Mouse (Mus musculus) embryonic fibroblast, embryonic 13.5 days (primary cell): Measurements from ENCODE around the gene Dennd6b. TPM values are rescaled to one million over a fixed set of nuclear protein-coding genes. Genes with fewer than 3 reads are reported as not detected.

ENCODE experiments used
- H3K27ac ChIP-seq: 2 replicates; pipeline ENCODE4 v1.5.1; 2012; ENCODE audit warnings: low read length, control low read depth, inconsistent platforms; ENCODE audit not compliant: insufficient read depth
- H3K4me1 ChIP-seq: 2 replicates; pipeline ENCODE4 v1.6.1; 2011; ENCODE audit warnings: low read length; ENCODE audit not compliant: control insufficient read depth, insufficient read depth
- H3K4me3 ChIP-seq: 2 replicates; pipeline ENCODE4 v1.5.1; 2011; ENCODE audit warnings: mild to moderate bottlenecking, control low read depth, low read length; ENCODE audit not compliant: insufficient read depth
- CTCF ChIP-seq: IDR thresholded peaks from 2 replicates; pipeline ENCODE4 v1.5.1; 2011; ENCODE audit warnings: mild to moderate bottlenecking, control low read depth, low read length, moderate library complexity, borderline replicate concordance; ENCODE audit not compliant: insufficient read depth
- POLR2A ChIP-seq: IDR thresholded peaks from 2 replicates; pipeline ENCODE4 v1.6.1; 2011; ENCODE audit warnings: low read depth, mild to moderate bottlenecking, control low read depth, low read length, moderate library complexity
- polyA plus RNA-seq: library from polyadenylated mRNA; stranded (reverse); fragments of >200 nt; gene quantifications from 2 replicates; pipeline ENCODE4 v1.2.4, GENCODE M21; 2011; ENCODE audit warnings: low read depth; ENCODE audit not compliant: missing spikeins, insufficient read length

Dennd6b gene
- polyA plus RNA-seq, 1 experiment, result 3.1 TPM

DNA sequence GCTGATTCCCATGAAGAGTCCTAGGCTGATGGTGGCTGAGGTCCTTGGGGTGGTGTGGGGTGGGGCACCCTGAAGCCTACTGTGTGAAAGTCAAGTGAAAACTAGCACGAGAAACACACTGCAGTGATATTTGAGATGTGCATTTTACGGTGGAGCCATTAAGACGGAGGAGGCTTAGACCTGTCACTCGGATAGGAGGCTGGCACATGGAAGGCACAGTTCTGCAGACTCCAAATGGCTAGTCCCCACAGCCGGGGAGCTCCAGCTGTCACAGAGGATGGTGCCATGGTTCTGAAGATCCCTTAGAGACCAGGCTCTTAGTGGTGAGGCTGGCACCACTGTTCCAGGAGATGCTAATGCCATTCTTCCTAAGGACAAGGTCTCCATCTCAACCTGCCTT is 13.5 kb downstream of the Dennd6b start:
- Histone ChIP-seq H3K27ac (no peak overlapping the region), H3K4me3 (no peak overlapping the region), H3K4me1 (peaks cover 5% of the 10 kb centered on the region)
- TF ChIP-seq POLR2A (no peak), CTCF (no peak)

DNA sequence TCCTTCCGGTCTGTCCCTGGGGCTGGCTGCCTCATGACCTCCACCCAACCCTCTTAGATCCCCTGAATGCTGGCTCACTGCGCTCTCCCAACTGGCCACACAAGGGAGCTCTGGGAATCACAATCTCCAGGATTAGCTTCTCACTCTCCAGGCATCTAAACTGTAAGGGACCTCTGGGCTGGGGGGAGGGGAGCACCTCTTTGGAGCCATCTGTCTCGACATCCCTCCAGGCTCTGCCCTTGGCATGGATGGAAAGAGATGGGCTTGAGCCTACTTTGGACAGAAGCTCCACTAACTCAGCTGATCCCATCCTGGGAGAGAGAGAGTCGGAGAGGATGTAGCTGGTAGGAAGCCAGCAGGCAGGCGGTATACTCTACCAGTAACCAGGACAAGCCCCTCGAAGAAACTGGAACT is 14.0 kb downstream of the Dennd6b start:
- no peak overlapping the region for H3K4me3 ChIP-seq
- no peak overlapping the region for H3K27ac ChIP-seq
- TF ChIP-seq CTCF (no peak), POLR2A (no peak)
- H3K4me1 ChIP-seq, result peaks cover 8% of the 10 kb centered on the region

GRCm38 (mm10) chr15:89181561-89182270 is 14.6 kb downstream of the Dennd6b start:
- no peak for TF ChIP-seq POLR2A
- no peak for TF ChIP-seq CTCF
- Histone ChIP-seq H3K4me1 (peaks cover 10% of the 10 kb centered on the region), H3K4me3 (no peak overlapping the region), H3K27ac (peak overlapping the region; percentile 92)

DNA sequence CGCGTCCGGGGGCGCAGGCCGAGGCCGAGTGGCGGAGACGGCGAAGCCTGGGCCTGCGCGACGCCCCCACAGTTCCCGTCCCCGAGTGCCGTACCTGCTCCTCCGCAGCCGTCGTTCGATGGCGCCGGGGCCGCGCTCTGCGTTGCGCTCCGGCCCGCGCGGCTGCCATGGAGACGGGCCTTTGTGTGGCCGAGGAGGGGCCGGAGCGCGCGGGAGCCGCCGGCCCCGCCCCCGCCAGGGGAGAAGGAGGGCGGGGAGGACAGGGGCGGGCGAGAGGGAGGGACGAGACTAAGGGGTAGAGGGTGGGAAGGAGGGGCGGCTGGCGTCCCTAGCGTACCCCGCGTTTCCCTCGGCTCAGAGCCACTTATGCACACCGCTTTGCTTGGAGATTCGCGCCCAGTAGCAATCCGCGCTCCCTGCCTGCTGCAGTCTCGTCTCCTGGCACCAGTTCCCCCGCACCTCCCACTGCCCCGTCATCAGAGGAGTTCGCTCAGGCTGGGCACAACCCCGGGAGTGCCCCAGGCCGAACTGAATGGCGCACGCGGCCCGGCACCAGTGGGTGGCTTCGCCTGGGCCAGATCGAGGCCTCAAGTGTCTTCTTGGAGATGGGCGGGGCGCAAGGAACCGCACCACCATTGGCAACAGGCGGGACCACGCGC is 15.6 kb downstream of the Dennd6b start, which contains the start of gene Plxnb2:
TSS of gene Plxnb2 (minus strand) at position 218 of the 659 bp plus-strand sequence.
- peak within 1 kb of the TSS; percentile 92 for H3K27ac ChIP-seq
- peaks cover 10% of the 10 kb centered on the region for H3K4me1 ChIP-seq
- H3K4me3 ChIP-seq, result peak within 1 kb of the TSS; percentile 89
- TF ChIP-seq POLR2A (peak; percentile 80), CTCF (no peak)

DNA sequence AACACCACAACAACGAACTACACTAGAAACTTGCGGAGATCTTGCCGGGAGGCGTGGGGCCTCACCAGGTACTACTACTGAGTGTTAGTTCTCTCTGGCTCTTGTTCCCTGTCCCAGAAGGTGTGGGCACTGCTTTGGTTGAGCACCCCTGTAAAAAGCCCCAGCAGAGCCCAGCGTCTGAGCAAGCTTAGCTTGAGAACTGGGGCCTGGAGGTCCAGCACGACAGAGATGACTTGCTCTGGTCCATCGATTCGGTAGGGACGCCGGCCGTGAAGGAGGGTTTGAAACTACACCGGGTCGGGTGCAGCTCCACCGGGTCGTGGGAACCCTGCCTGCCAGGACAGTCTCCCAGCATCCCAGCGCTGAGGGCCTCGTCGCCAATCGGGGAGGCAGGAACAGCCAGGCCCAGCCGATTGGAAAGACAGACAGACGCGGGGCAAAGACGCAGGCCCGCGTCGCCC is 16.2 kb downstream of the Dennd6b start:
- peaks cover 10% of the 10 kb centered on the region for H3K4me1 ChIP-seq
- H3K27ac ChIP-seq, result peak overlapping the region; percentile 90
- TF ChIP-seq CTCF, result no peak
- TF ChIP-seq POLR2A, result 0 out of 2 replicates have a peak, but pooled peaks have one; percentile 9
- H3K4me3 ChIP-seq, result peak overlapping the region; percentile 89

DNA sequence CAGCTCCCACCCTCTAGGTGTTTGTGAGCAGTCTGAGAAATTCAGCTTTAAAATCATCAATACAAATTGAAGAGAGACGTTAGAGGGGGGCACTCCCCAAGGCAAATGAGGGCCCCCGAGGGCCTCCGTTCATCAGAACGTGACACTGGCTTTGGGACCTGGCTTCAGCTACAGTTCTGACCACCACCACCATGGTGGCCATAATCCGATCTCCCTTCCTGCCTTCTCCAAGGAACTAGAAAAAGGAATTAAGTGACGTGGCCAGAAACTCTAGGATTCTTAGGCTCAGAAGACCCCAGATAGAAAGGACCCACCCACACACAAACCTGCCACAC is 16.7 kb downstream of the Dennd6b start:
- H3K27ac ChIP-seq, result peak overlapping the region; percentile 90
- peak overlapping the region; percentile 89 for H3K4me3 ChIP-seq
- H3K4me1 ChIP-seq, result peaks cover 10% of the 10 kb centered on the region
- TF ChIP-seq CTCF, result no peak

DNA sequence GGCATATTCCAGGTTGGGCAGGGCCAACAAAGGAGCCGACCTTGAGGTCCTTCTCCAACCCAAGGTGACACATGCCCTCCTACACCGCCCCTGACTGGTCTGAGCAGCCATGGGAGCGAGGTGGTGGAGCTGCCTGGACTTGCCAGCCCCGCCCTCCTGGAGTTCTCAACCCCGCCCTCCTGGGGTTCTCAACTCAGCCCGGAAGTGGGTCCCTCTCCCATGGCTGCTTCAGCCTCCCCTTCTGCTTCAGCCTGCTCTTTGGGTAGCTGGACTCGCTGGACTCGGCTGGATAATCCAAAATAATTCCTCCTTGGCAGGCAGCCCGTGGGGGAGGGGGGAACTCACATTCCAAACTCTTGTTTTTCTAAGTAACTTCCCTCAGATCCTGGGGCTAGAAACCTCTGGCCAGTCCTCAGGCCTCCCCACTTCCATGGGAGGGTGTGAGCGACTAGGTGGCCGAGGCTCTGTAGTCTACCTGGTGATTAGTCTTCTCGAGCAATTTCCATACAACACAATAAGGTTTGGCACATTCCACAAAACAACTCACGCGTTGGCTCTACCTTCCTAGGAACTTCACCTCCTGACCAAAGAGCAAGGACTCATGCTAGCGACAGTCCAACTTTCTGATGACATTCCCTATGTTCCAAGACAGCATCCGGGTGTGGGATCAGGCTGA is 17.2 kb downstream of the Dennd6b start:
- Histone ChIP-seq H3K4me1 (peaks cover 10% of the 10 kb centered on the region), H3K27ac (peak overlapping the region; percentile 90), H3K4me3 (peak overlapping the region; percentile 89)
- TF ChIP-seq POLR2A (peak; percentile 73), CTCF (no peak)

DNA sequence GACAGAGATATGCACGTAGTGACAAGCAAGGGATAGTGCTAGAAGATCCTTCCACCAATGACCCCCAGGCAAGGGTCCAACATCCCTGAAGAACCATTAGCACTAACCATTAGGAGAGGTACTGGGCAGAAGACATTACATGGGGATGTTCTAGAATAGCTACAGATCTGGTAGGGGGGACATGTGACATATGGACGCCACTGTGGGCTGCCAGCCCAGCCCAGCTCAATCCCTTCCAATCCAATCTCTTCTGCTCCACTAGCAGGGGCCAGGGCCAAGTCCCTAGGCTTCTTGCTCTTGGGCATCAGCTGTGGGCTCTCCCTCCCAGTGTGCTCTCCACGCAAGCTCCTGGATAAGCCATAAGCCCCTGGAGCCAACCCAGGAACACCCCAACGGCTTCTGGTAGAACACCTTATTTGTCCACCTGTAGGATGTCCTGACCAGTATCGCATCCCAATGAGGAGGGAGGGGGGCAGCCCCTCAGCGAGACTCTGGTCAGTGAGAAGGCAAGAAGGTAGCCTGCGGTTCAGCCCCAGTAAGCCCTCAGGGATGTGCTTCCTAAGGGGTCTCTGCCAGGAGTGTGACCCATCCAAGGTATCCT is 17.9 kb downstream of the Dennd6b start:
- Histone ChIP-seq H3K27ac (peak overlapping the region; percentile 90), H3K4me3 (peak overlapping the region; percentile 33), H3K4me1 (peaks cover 10% of the 10 kb centered on the region)
- TF ChIP-seq CTCF (no peak), POLR2A (no peak)

- H3K27ac ChIP-seq, result peak overlapping the region; percentile 90
- TF ChIP-seq POLR2A (no peak), CTCF (no peak)
- H3K4me3 ChIP-seq, result no peak overlapping the region
- H3K4me1 ChIP-seq, result peaks cover 10% of the 10 kb centered on the region
Measured at GRCm38 (mm10) chr15:89177576-89178259, 18.6 kb downstream of the Dennd6b start.
